Mouse (Mus musculus): Measurements from ENCODE around the gene Slc35f4.

The Slc35f4 gene

DNA sequence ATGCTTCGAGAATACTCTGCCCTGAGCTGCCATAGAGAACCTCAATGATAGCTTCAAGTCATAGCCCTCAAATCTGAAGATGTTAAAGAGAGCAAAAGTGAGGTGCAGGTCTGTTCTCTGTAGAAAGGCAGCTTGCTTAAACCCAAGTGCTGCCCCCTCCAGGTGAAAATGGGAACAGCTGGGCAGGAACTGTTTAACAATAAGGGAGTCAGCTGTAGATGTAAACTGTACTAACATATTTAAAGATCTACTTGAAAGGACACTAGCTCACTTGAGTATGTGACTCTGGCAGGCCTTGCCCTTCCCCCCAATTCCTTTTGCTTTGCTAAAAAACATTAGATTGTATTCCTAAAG lies 177.0 kb downstream of the Slc35f4 start:
- no peak for DNase-seq (ENCODE audit: low read depth in 2 of 2, low spot score in 2 of 2)

DNA sequence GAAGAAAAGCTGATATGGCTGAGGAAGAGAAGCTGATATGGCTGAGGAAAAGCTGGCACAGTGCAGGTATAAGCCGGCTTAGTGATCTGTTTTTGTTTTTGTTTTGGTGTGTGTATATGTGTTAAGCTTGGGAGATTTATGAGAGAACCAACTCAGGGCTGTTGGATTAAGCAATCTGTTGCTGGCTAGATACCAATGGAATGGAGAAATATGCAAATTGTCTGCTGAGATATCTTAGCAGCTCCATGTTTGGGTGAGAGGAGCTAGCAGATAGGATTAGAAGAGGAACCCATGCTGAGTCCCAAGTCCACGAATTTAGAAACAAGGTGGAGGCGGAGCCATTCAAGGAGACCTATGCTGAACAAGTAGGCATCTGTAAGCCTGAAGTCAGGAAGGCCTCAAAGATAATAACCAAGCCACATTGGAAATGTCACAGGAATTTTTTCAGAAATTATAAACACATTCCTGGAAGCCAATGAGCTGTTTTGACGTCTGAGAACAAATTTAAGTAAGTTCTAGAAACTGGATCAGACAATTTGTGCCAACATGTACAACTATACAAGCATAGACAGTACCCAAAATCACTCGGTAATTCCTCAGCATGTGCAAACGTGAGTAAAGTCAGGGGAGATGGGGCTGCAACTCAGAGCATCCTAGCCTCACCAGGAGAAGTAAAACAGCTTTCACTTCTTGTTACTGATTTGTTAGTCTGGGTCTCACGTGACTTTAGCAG lies 177.5 kb downstream of the Slc35f4 start:
- DNase-seq (ENCODE audit: low read depth in 2 of 2, low spot score in 2 of 2): no peak

- DNase-seq (ENCODE audit: low read depth in 2 of 2, low spot score in 2 of 2): no peak
These were observed 180.0 kb downstream of the Slc35f4 start for GRCm38 (mm10) chr14:49345835-49346234.

GRCm38 (mm10) chr14:49337011-49337410 lies 188.8 kb downstream of the Slc35f4 start:
- no peak for DNase-seq (ENCODE audit: low read depth in 2 of 2, low spot score in 2 of 2)

DNA sequence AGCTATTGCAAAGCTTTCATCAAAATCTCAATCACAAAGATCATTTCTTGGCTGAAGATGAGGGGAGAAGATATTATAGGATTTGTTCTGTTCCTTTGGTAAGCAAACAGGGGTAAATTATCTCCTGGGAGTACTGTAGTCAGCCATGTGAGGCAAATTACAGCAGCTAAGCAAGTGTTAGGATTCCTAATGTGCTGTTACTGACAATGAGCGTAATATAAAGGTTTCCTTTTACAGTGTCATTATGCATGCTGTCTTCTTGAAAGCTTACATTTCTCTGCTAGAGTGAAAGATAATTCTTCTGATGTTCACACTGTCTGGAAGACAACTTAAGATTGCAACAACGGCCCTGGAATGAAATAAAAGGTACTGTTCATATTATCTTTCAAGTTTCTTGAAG lies 192.0 kb downstream of the Slc35f4 start:
- no peak for DNase-seq (ENCODE audit: low read depth in 2 of 2, low spot score in 2 of 2)

- DNase-seq (ENCODE audit: low read depth in 2 of 2, low spot score in 2 of 2): no peak
These were observed 209.4 kb downstream of the Slc35f4 start for GRCm38 (mm10) chr14:49316493-49316894.

GRCm38 (mm10) chr14:49313981-49314380 lies 211.9 kb downstream of the Slc35f4 start:
- DNase-seq (ENCODE audit: low read depth in 2 of 2, low spot score in 2 of 2): no peak

- no peak for DNase-seq (ENCODE audit: low read depth in 2 of 2, low spot score in 2 of 2)
These were observed 212.5 kb downstream of the Slc35f4 start for GRCm38 (mm10) chr14:49313376-49313775.

GRCm38 (mm10) chr14:49311548-49311947 lies 214.3 kb downstream of the Slc35f4 start:
- DNase-seq (ENCODE audit: low read depth in 2 of 2, low spot score in 2 of 2): no peak

DNA sequence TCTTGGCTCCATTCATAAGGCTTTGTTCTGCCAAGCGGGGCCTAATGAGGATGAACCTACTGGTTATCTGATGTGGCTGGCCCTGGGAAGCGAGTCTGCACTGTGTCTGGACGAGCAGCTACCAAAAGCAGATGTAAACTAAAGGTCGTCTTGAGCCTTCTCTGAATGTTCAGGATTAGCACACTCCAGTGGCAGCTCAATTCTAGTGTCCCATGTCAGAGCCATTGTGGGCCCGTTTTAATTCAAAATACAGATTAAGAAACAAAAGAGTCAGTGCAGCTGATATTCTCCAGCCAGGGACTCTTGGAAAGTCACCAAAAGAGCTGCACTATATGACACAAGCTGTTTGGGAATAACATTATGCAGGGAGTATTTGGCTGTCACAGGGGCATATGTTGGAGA lies 214.8 kb downstream of the Slc35f4 start:
- no peak for DNase-seq (ENCODE audit: low read depth in 2 of 2, low spot score in 2 of 2)

DNA sequence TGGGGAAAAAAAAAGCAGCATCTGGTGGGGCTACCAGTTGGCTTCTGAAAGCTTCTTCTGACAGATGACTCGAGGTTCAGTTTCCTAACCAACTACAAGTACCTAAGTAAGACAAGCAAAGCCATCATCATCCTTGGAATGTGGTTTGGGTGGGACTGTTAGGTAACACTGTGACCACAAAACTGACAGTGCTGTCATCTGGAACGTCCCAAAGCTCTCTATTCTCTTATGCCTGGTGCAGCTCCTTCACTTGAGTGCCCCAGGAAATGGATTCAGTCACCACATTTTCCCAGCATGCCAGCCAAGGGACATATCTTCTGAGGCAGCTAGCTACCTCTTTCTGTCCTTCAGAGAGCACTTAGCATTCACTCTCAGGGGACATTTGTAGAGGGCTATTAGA lies 216.2 kb downstream of the Slc35f4 start:
- no peak for DNase-seq (ENCODE audit: low read depth in 2 of 2, low spot score in 2 of 2)

DNA sequence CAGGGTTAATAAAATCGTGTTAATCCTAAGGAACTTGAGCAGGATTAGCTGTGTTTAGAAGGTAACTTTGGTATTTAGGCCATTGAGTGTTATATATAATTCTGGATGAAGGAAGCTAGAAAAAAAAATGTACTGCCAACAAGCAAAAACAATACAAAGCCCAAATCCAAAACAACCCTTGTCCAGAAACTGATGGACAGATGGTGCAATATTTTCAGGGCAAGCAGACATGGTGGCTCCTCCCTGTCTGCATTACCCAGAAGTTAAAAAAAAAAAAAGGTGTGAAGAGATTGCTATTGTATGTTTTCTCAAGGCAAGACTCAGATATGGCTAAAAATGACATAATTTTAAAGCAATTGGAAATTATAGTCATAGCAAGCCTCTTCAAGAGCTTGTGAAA lies 217.3 kb downstream of the Slc35f4 start:
- no peak for DNase-seq (ENCODE audit: low read depth in 2 of 2, low spot score in 2 of 2)

GRCm38 (mm10) chr14:49307842-49308241 lies 218.0 kb downstream of the Slc35f4 start:
- DNase-seq (ENCODE audit: low read depth in 2 of 2, low spot score in 2 of 2): no peak

GRCm38 (mm10) chr14:49305534-49306409 lies 220.1 kb downstream of the Slc35f4 start:
- DNase-seq (ENCODE audit: low read depth in 2 of 2, low spot score in 2 of 2): no peak

GRCm38 (mm10) chr14:49302271-49302857 lies 223.5 kb downstream of the Slc35f4 start:
- no peak for DNase-seq (ENCODE audit: low read depth in 2 of 2, low spot score in 2 of 2)

DNA sequence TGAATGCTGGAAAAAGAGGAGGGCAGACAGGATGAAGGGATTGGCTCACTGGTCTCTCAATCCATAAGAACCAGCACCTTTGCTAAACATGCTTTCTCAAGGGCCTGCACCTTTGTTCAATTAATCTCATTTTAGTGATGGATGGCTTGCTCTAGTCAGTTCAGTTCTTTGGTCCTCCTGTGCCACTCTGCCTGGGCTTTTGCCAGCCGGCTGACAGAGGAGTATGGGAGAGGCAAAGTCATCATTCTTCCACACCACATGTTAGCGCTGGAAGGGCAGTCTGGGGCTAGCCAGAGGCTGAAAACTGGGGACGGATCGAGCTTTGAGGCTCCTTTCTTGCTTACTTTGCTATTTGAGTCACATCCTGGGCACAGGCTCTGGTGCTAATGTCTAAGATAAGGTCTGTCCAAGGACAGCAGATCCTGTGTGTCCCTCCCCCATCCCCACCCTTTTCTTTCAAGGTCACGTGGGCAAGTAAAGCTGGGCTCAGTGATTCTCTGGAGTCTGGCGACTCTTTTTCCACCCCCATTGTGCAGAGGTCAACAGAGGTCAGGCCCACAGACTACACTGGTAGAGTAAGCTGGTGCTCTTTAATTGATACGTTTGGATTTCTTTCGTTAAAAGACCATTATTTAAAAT lies 224.7 kb downstream of the Slc35f4 start:
- no peak for DNase-seq (ENCODE audit: low read depth in 2 of 2, low spot score in 2 of 2)

DNA sequence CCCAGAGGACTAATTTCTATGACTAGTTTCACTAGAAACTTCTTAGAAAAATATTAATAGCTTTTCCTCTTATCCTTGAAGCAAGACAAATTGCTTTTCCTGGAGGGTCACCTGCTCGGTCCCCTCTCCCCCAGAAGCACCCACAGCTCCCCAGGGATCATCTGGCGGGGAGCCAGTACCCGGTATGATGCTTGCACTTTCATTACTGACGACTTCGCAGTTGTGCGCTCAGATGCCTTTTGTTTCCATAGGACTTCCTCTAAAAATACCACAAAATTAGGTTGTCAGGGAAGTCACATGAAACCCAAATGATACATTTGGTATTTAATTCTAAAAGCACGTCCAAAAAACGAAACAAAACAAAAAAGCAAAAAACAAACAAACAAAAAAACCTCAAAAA lies 225.5 kb downstream of the Slc35f4 start:
- DNase-seq (ENCODE audit: low read depth in 2 of 2, low spot score in 2 of 2): no peak

DNA sequence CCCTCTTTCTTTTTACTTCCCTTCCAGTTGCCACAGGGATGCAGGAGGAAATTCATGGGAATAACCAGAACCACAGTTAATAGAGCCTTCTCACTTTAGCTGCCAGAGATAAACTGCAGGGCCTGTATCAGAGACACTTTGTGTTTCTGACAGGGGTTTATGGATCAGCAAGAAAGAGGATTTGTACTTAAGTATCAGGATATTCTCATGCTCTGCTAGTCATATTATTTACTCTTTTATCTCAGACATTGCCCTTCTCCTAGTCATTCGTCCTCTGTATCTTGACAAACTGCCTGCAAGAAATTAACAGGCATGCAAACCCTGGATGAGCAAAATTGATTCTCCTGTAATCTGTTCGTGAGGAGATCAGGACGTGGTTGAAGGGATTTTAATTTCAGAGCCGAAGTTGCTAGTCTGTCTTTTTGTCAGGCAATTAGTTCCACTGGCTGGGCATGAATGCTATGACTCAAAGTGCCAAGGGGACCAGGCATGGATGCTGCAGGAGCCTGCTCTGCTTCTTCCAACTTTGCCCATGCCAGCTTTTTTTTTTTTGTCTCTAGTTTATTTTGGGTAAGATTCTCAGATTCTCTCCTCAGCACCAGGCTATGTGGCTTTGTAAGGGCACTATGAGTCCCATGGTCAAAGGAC lies 231.9 kb downstream of the Slc35f4 start:
- no peak for DNase-seq (ENCODE audit: low read depth in 2 of 2, low spot score in 2 of 2)

GRCm38 (mm10) chr14:49290029-49290745 lies 235.7 kb downstream of the Slc35f4 start:
- DNase-seq (ENCODE audit: low read depth in 2 of 2, low spot score in 2 of 2): no peak
